Mouse (Mus musculus): ENCODE data around the gene Tst.

Gene Tst

DNA sequence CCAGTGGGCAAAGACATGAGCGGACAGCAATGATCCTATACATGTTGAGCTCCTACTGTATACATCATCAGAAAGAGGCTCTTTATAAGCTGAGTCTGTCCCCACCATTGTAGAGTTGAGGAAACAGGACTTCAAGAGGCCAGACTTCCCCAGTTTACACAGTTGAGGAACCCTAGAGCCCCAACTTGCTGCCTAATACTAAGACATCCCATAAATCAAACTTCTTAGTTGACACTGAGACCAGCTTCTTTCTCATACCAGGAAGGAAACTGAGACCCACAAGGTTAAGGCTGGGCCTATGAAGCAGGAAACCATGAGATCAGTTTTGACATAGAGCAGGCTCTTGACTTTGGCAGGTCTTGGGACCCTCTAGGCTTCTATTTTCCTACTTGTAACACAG, 20.1 kb downstream of the Tst start:
- DNase-seq (ENCODE audit: low spot score in 2 of 2), result no peak

DNA sequence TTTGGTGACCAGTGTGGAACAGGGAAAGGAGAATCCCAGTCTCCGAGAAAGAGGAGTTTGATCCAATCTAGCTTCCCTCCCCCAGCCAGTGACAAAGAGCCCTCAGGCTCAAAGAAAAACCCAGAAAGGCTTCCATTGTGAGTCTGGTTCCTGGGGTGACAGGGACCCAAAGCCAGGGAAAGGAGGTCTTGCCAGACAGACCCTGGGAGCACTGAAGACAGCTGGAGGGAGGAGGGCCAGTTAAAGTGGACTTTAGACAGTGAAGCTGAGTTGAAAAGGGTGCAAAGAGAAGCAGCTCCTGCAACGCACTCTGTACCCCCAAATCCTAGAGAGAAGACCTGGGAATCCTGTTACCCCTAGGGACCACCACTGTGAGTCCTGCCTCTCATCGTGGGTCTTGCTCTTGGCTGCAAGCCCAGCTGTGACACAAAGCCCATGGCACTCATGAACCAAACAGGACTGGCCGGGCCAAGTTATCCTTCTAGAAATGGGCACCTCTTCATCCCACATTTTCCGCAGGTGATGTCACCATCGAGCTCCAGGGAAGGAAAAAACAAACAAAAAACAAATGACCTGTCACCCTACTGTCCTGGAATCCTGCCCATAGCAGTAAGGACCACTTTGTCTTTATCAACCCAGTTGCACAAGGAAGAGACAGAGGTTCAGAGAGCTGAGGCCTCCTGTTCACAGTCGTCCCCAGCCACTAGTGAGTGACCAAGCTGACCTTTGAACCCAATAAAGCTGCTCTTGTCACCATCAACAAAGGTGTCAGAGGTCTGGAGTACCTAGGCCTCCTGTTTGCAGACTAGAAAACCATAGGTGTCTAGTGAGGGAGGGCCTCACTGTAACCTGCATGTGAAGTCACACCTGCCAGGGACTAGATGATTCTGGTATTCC, 21.2 kb downstream of the Tst start:
- DNase-seq (ENCODE audit: low spot score in 2 of 2), result no peak

DNA sequence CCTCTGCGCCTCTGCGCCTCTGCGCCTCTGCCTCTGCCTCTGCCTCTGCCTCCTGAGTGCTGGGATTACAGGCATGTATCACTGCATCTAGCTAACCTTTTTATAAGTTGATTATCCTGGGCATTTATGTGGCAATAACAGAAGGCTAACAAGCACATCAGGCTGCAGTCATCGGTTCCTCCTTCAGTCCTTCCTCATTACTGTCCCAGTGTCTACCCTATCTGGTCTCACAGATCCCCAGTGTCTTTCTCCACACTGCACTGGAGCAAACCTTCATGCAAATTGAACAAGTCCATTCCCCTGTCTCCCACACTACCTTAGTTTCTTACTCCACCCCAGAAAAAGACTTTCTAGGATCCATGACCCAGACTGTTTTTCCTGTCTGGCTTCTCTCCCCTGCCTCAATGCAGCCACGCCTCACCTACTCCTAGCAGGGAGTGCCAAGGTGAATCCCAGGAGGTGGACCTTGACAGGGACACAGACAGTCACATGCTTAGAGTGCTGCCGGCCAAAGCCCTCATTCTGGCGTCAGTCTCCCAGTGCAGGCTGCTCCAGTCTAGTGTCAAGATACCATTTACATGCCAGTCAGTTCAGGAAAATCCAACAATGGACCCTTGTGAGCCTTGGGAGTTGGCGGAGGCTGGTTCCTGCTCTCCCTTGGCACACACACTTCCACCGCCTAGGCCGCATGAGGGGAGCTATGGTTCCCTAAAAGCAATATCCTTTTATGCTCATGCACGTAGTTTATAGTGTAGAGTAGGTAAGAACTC, 22.1 kb downstream of the Tst start:
- DNase-seq (ENCODE audit: low spot score in 2 of 2), result no peak

DNA sequence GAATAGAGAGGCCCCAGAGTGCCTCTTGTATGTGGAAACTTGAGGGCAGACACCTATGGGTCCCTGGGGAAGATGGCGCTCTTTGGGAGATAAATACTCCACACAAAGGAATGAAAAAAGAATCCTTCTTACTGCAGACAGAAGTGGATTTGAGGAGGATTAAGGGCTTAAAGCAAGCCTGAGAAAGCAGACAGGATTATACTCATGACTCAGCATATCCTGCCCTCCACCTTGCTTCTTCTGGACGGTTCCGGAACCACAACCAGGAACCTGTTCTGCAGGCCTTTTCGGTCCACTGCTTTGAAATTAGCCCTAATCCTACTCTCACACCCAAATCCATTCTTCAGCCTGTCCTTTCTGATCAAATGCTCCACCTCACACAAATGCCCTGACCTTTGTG, 23.6 kb downstream of the Tst start:
- DNase-seq (ENCODE audit: low spot score in 2 of 2), result no peak

DNA sequence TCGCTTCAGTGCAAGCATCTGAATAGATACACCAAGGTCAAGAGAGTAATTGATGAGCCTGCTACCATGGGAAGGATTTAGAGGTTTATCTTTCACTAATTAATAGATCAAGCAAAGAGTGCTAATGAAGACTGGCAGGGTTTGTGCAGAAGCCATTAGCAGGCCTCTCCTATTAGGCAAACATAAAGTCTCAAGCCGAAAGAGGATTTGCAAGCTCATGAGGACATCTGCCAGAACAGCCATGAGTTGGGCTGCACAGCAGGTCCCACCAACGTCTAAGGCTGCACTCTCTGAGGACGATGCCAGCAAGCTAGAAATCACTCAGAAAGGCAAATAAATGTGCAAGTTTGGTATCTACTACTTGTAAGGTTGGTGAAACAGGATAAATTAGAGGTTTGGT, 25.0 kb downstream of the Tst start:
- no peak for DNase-seq (ENCODE audit: low spot score in 2 of 2)

DNA sequence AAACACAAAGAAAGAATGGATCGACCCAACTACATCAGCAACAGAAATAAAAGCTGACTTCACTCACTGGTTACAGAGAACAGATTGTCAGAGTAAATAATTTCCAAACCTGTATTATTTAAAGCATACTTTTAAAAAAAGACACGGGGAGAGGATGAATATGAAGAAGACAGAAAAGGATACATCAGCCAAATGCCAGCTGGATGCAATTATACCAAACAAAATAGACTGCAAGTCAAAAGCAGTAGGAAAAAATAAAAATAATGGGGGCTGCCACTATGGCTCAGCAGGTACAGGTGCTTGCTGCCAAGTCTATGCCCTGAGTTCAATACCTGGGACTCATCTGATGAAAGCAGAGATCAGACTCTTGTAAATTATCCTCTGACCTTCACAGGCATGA, 25.5 kb downstream of the Tst start:
- no peak for DNase-seq (ENCODE audit: low spot score in 2 of 2)

DNA sequence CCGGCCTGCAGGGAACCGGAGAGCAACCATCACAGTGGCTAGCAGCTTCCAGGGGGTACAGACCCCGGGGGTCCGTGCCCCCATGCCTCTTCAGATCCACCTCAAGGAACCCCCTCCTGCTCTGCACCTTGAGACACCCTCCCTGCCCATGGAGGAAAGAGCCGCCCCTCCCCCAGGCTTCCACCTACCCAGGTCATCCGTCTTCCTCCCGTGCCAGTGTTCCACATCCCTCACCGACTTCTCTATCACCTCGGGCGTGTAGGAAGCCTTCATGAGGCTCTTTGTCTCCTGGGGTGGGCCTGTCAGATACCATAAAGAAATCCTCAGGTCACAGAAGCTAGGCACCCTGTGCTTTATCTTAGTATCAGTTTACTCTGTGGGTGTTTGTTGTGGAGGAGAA, 27.2 kb downstream of the Tst start:
- no peak for DNase-seq (ENCODE audit: low spot score in 2 of 2)

DNA sequence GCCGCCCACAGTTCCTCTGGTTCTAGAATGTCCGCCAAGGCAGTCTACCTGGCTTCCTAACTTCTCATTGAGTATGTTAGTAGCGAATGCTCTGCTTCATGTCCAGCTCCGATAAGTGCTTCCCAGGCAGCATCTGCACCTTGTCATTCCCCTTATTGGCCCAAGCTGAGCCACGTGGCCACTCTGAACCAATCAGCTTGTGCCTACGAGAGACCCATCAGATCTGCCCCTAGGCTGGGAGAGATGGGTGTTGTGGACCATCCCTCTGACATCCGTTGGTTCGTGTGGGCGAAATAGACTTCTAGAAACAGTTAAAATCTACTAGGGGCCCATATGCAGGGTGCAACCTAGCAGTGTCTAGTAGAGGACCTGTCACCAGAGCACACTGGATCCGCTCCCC, 27.8 kb downstream of the Tst start:
- no peak for DNase-seq (ENCODE audit: low spot score in 2 of 2)

DNA sequence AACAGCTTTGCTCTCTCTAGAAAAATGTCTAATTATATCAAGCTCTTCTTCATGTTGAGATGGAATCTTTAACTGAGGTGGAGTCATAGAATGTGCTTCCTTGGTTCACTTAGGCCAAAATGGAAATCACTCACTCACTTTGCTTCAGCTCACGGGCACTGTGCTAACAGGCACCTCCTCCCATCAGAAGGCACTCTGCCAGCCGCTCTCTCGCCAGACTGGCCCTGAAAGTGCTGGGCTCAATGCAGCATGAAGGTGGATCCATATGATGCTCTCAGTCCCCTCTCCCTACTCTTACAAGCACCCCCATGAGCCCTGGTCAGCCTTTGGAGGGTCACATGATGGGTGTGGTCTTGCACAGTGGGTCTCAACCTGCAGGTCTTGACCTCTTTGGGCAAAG, 31.5 kb downstream of the Tst start:
- no peak for DNase-seq (ENCODE audit: low spot score in 2 of 2)

DNA sequence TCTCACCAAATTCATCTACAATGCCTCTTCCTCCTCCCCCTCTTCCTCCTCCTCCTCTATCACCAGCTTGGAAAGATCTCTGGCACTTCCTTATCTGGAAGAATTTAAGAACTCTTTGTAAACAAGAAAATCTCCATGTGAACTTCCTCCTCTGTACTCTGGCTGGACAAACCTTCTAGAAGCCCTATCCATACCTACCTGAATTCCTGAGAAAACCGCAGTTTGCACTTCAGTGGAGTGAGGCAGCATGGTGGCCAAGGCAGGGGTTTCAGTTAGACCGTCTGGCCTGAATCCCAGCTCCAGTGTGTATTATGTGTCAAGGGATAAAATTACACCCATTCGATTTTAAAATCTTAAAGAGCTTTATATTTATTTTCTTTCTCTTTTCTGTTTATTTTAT, 32.9 kb downstream of the Tst start:
- DNase-seq (ENCODE audit: low spot score in 2 of 2), result no peak

DNA sequence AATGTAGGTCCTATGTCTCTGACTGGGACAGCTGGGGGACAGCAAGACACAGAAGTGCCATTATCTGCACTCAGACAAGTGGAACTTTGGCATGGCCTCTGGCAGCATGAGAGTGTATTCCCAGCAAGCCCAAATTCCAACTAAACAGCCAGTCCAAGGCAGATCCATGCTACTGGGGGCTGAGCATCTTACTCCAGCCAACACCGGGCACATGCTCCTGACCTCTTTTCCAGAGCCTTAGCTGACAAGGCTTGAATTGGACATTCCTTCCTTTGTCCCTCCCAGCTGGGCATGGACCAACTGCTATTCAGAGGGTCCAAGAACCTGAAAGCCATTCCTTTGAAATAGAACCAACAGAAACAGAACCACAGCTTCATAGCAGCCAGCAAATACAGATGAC, 36.1 kb downstream of the Tst start:
- no peak for DNase-seq (ENCODE audit: low spot score in 2 of 2)

DNA sequence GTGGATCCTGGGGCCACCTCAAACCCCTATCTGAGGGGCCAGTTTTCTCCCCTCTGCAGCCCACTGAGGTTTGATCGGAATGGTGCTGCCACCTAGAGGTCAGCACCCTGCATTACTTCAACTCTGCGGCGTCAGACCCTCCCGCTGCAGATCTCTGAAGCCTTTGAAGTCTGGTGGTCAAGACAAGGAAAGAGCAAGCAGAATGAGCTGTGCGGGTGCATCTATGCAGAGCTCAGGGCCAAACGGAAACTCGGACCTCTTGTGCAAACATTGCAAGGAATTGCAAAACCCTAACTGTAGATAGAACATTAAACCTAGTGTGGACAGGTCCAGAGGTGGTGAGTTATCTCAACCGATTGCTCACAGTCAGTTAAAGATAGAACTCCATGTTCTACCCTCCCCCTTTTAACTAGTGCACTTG, 36.8 kb downstream of the Tst start:
- peak; percentile 50 to 66 for DNase-seq (ENCODE audit: low spot score in 2 of 2)

DNA sequence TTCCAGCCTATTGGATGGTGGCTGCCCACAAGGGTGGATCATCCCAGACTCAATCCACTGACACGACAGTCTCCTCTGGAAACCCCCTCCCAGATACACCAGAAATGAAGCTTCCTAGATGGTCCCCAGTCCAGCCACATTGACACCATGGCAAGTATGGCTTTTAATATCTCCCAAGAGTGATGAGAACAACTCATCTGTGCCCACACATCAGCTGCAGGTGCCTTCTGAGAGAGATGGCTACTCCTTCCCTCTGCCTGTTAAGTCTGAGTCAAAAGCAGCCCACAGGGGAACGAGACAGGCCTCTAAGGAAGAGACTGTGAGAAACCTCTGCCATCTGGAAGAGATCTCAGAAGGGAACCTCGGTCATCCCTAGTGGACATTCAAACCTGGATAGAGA, 37.9 kb downstream of the Tst start:
- DNase-seq (ENCODE audit: low spot score in 2 of 2), result no peak

DNA sequence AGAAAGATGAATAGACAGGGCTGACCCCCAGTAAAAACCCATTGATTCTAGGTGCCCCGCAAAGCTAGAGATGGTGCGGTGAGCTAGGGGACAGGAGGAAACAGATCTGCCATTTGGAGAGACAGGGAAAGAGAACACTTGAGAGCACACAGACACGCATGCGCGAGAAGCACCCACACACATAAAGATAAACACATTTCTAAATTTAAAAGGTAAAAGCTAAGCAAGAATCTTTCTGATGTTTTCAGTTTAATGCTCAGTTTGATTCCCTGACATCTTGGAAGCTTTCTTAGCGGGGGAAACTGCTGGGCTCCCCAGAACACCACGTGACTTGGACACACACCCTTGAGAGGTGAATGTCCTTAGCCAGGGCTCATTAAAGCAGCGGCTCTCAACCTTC, 38.8 kb downstream of the Tst start:
- DNase-seq (ENCODE audit: low spot score in 2 of 2), result no peak

DNA sequence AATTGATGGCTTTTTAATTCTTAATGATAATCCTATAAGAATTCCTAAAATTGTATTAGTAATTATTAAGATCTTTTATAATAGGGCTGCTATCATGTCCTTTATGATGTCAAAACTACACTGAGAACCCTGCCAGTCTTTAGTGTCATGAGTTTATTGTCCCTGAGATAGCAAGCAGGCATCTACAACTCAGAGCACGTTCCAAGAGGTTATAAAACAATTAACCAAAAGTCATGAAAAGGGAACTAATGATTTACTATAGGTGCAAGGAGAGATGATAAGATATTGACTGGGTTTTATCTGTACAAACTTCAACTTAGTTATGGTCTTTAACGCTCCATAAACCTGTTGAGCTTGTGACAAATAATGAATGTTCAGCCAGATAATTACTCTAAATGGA, 39.8 kb downstream of the Tst start:
- DNase-seq (ENCODE audit: low spot score in 2 of 2), result no peak

DNA sequence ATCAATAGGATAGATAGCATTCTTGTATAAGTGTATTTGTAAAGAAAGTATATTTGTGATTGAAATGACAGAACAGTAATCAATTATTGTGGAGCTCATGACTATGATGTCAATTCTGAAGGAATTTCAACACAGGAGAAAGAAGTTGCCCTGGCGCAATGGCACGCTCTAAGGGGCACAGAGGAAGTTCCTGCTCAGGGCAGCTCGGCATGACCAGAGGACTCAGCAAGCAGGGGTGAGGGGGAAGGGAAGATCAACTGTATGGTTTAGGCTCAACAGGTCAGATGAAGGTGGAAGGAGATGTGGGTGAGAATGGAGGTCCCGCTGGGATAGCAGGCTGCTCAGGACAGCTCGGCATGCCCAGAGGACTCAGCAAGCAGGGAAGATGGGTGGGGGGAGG, 50.2 kb downstream of the Tst start:
- no peak for DNase-seq (ENCODE audit: low spot score in 2 of 2)

DNA sequence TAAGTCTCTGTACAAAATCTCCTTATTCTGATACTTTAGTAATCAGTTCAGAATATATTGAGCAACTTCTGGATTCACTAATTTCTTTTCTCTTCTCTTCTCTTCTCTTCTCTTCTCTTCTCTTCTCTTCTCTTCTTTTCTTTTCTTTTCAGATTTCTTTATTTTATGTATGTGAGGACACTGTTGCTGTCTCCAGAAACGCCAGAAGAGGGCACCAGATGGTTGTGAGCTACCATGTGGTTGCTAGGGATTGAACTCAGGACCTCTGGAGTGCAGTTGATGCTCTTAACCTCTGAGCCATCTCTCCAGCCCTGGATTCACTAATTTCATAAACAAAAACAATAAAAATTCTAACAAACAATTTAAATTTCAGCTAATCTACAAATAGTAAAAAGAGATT, 50.7 kb downstream of the Tst start:
- peak in 1 of 2 experiments; percentile 63 for DNase-seq (ENCODE audit: low spot score in 2 of 2)

DNA sequence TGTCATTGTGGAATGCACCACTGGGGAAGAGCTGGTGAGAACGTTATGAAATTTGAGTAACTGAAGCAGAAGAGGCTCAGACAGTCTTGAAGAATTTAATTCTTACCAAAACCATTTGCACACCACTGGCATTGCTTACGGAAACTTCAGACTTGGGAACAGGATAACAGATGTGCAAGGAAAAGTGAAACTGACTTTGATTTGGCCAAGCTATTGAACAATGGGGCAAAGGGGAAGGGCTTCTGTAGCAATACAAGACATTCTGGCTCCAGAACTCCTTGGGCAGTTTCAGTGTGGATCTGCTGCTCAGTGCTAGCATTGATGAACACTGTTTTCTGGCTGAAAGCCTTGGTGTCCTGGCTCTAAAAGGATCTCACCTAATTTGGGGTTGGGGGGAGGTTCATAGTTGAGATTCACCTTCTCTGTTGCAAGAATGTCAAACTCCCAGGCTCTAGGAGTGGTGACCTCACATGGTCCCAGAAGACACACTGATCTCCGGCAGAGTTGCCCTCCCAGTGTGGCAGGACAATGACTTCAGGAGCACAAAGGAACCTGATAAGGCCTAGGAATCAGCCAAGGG, 54.0 kb downstream of the Tst start:
- DNase-seq (ENCODE audit: low spot score in 2 of 2), result no peak

Measured in spleen, postnatal 10 days (tissue).